Mouse (Mus musculus): ENCODE results near the gene Nubp2. TPM values are rescaled to one million over a fixed set of nuclear protein-coding genes. Genes with fewer than 3 reads are reported as not detected.
A peak's percentile ranks its signal among the peaks of the same experiment; 100 is the strongest.

The Nubp2 gene
- polyA plus RNA-seq, 1 experiment from 2014 or later = 51.3 TPM

DNA sequence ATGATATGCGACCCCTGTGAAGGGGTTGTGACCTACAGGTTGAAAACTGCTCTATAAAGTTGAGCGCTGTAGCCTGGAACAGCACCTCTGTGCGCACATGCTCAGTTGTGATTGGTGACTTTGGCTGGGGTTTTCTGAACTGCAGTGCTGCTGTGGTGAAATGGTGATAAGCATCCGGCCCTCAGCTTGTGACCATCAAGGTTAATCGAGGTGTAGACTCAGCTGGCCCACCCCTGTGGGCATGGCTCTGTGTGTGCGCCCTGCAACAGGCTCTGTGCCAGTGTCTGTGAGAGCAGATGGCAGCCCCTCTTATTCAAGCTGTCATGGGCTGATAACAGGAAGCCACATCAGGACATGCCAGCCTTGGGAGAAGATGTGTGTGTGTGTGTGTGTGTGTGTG is 27.2 kb downstream of the Nubp2 start:
- no peak overlapping the region for H3K27ac ChIP-seq (ENCODE audit: low read length)
- no peak overlapping the region for H3K4me2 ChIP-seq (replicated peaks; ENCODE audit: low read depth, low read length)
- ATAC-seq = no peak; the same call in 1 of the 2 replicates
- no peak overlapping the region for H3K4me3 ChIP-seq (ENCODE audit: low read depth, low read length)
- no peak overlapping the region for H3K9ac ChIP-seq (replicated peaks; ENCODE audit: low read depth)
- no peaks in the 10 kb centered on the region for H3K9me3 ChIP-seq (ENCODE audit: low read length)
- DNase-seq (ENCODE audit: low spot score) = no peak
- TF ChIP-seq EP300 (IDR thresholded peaks at IDR 0.05) (no peak), CTCF (IDR thresholded peaks at IDR 0.05) (no peak)
- H3K27me3 ChIP-seq (replicated peaks; ENCODE audit: insufficient read depth, low read length) = no peaks in the 10 kb centered on the region
- no peaks in the 10 kb centered on the region for H3K4me1 ChIP-seq (ENCODE audit: insufficient read depth, low read depth, low read length)
- 81% methylated on average over 6 of the region's 6 CpGs for WGBS
- H3K36me3 ChIP-seq (ENCODE audit: insufficient read depth, low read length) = peaks cover 7% of the 10 kb centered on the region; the same call in 1 of the 2 replicates

DNA sequence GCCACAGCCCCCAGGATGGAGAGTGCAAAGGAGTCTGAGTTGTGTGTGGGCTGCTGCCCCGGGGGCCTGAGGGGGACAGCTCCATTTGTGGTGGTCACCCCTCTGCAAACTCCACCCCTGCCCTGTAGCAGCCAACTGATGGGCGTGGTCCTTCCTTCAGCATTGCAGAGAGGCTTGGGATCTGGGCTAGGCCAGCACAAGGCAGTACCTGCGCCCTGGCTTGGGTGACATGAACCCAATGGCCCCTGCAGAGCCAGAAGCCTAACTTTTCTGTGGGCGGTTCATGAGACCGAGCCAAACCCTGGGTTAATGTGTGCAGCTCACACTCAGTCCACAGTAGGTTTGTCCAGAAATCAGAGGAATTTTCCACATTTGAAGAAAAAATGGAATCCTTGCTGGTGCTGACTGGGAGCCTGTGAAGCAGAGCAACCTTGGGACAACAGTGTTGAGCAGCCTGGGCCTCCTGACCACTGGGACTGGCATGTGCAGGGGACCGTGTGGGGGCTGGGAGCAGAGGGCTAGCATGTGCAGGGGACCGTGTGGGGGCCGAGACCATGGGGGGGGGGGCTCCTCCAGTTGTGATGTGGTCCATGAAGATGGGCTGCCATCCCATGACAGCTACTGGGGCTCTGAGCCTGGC is 28.2 kb downstream of the Nubp2 start:
- no peaks in the 10 kb centered on the region for H3K4me1 ChIP-seq (ENCODE audit: insufficient read depth, low read depth, low read length)
- H3K27me3 ChIP-seq (replicated peaks; ENCODE audit: insufficient read depth, low read length) = no peaks in the 10 kb centered on the region
- H3K36me3 ChIP-seq (ENCODE audit: insufficient read depth, low read length) = peaks cover 15% of the 10 kb centered on the region; the same call in 1 of the 2 replicates
- H3K9ac ChIP-seq (replicated peaks; ENCODE audit: low read depth) = no peak overlapping the region
- no peak for TF ChIP-seq CTCF (IDR thresholded peaks at IDR 0.05)
- no peak for TF ChIP-seq EP300 (IDR thresholded peaks at IDR 0.05)
- 86% methylated on average over 8 of the region's 8 CpGs for WGBS
- no peak overlapping the region for H3K27ac ChIP-seq (ENCODE audit: low read length)
- ATAC-seq (no peak), DNase-seq (ENCODE audit: low spot score) (no peak)
- no peak overlapping the region for H3K4me2 ChIP-seq (replicated peaks; ENCODE audit: low read depth, low read length)
- H3K9me3 ChIP-seq (ENCODE audit: low read length) = no peaks in the 10 kb centered on the region
- H3K4me3 ChIP-seq (ENCODE audit: low read depth, low read length) = no peak overlapping the region

DNA sequence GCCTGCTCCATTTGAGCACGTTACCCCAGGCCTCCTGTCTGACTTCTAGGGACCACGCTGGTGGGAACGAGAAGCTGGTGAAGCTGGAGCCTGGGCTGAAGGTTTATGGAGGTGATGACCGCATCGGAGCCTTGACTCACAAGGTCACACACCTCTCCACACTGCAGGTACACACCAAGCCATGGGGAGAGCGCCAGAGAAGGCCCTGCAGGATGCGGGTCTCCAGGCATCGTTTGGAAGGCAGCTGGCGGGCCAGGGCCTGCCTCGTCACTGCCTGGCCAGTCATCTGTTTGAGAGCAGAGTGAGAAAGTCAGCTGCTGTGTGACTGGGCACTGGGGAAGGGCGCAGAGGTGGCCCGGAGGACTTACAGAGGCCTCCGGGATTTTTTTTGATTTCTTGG is 29.6 kb downstream of the Nubp2 start:
- no peaks in the 10 kb centered on the region for H3K4me1 ChIP-seq (ENCODE audit: insufficient read depth, low read depth, low read length)
- no peak overlapping the region for H3K4me2 ChIP-seq (replicated peaks; ENCODE audit: low read depth, low read length)
- H3K27me3 ChIP-seq (replicated peaks; ENCODE audit: insufficient read depth, low read length) = no peaks in the 10 kb centered on the region
- no peak overlapping the region for H3K9ac ChIP-seq (replicated peaks; ENCODE audit: low read depth)
- peaks cover 14% of the 10 kb centered on the region; the same call in 1 of the 2 replicates for H3K36me3 ChIP-seq (ENCODE audit: insufficient read depth, low read length)
- ATAC-seq = no peak
- 89% methylated on average over 13 of the region's 13 CpGs for WGBS
- DNase-seq (ENCODE audit: low spot score) = no peak
- H3K4me3 ChIP-seq (ENCODE audit: low read depth, low read length) = no peak overlapping the region
- TF ChIP-seq EP300 (IDR thresholded peaks at IDR 0.05) (no peak), CTCF (IDR thresholded peaks at IDR 0.05) (no peak)
- no peak overlapping the region for H3K27ac ChIP-seq (ENCODE audit: low read length)
- H3K9me3 ChIP-seq (ENCODE audit: low read length) = no peaks in the 10 kb centered on the region

DNA sequence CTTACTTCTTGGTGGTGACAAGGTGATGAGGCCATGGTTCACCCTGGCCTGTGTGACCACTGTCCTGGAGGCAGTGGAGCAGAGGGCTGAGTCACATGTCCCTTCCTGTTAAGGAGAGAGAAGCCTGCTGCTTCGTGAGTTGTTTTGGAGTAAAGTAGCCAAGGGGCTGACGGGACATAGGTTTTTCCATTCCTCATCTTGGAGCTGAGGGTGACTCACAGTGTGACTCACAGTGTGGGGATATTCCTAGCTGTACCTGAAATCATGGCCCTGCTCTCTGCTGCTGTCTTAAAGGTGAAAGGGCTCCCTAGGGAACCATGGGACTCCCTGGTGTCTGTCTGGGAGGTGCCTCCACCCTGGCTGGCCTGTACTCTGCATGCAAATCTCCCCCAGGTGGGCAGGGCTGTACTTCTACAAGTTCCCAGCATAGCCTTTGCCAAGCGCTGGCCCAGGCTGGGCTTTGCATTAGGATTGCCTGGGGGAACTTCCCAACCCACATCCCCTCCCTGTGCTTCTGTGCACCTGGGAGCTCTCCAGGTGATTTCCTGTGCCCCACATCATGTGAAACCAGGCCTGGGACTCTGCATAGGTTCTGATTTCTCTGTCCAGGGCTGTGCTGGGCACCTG is 30.2 kb downstream of the Nubp2 start:
- 86% methylated on average over 3 of the region's 3 CpGs for WGBS
- H3K9ac ChIP-seq (replicated peaks; ENCODE audit: low read depth) = no peak overlapping the region
- H3K4me2 ChIP-seq (replicated peaks; ENCODE audit: low read depth, low read length) = no peak overlapping the region
- ATAC-seq = no peak
- H3K4me3 ChIP-seq (ENCODE audit: low read depth, low read length) = no peak overlapping the region
- no peak for DNase-seq (ENCODE audit: low spot score)
- no peaks in the 10 kb centered on the region for H3K27me3 ChIP-seq (replicated peaks; ENCODE audit: insufficient read depth, low read length)
- no peaks in the 10 kb centered on the region for H3K9me3 ChIP-seq (ENCODE audit: low read length)
- H3K36me3 ChIP-seq (ENCODE audit: insufficient read depth, low read length) = 0 out of 2 replicates have a peak, but pooled peaks cover 8% of the 10 kb centered on the region
- TF ChIP-seq CTCF (IDR thresholded peaks at IDR 0.05) (no peak), EP300 (IDR thresholded peaks at IDR 0.05) (no peak)
- H3K4me1 ChIP-seq (ENCODE audit: insufficient read depth, low read depth, low read length) = peaks cover 3% of the 10 kb centered on the region; the same call in 1 of the 2 replicates
- H3K27ac ChIP-seq (ENCODE audit: low read length) = no peak overlapping the region

DNA sequence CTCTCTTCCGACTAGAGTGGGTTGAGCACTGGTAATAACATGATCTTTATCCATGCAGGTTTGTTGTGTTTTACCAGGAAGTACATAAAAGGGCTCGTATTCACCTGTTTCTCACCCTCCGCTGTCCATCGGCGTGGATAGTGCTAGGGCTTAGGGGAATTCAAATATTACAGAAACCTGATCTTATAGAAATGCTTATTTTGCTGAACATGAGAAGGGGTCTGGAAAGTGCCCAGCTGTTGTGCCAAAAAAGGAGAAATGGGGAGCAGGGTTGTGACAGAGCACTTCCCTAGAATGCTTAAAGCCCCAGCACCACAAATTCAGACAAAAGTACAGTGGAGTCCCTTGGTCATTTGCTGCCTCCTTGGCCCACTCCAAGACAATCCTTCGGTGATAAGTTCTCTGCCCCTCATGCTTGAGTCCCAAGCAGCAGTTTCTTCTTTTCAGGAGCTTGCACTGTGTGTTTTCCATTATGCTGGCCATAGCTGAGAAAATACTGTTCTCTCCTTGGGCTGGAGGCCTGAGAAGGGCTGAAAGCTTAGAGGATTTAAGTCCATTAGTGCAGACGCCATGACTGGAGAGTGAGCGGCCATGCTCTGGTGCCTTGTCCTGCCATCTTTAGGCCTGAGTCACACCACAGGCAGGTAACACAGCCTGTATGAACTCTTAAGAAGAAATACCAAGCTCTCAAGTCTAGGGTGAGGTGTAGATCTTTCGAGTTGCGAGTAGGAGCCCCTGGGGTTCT is 34.6 kb downstream of the Nubp2 start:
- no peaks in the 10 kb centered on the region for H3K9me3 ChIP-seq (ENCODE audit: low read length)
- H3K9ac ChIP-seq (replicated peaks; ENCODE audit: low read depth) = no peak overlapping the region
- no peak overlapping the region for H3K27ac ChIP-seq (ENCODE audit: low read length)
- WGBS = 73% methylated on average over 10 of the region's 10 CpGs
- 0 out of 2 replicates have a peak, but pooled peaks cover 7% of the 10 kb centered on the region for H3K36me3 ChIP-seq (ENCODE audit: insufficient read depth, low read length)
- peak overlapping the region; percentile 84 for H3K4me2 ChIP-seq (replicated peaks; ENCODE audit: low read depth, low read length)
- peaks cover 6% of the 10 kb centered on the region; the same call in 1 of the 2 replicates for H3K4me1 ChIP-seq (ENCODE audit: insufficient read depth, low read depth, low read length)
- ATAC-seq (no peak), DNase-seq (ENCODE audit: low spot score) (no peak)
- H3K4me3 ChIP-seq (ENCODE audit: low read depth, low read length) = 0 out of 2 replicates have a peak overlapping the region, but pooled peaks have one; percentile 2
- TF ChIP-seq EP300 (IDR thresholded peaks at IDR 0.05) (no peak), CTCF (IDR thresholded peaks at IDR 0.05) (no peak)
- H3K27me3 ChIP-seq (replicated peaks; ENCODE audit: insufficient read depth, low read length) = no peaks in the 10 kb centered on the region

DNA sequence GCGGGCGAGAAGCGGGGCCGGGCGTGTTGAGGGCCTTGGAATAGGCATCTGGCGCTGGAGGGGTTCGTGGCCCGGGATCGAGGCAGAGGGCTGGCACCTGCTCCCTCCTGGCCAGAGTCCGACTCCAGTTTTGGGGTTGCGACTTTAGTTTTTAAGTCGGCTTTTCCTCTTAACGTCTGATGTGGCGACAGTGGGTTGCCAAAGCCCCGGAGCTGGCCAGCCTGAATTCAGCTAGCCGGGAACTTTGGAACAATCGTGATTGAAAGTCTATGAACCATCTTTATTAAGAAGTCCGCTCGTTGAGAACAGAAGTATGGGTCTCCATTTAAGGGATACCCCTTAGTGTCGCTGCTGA is 35.4 kb downstream of the Nubp2 start:
- 0 out of 2 replicates have a peak, but pooled peaks cover 7% of the 10 kb centered on the region for H3K36me3 ChIP-seq (ENCODE audit: insufficient read depth, low read length)
- H3K27ac ChIP-seq (ENCODE audit: low read length) = peak overlapping the region; percentile 89; the same call in 1 of the 2 replicates
- no peak for DNase-seq (ENCODE audit: low spot score)
- peak overlapping the region; percentile 84 for H3K4me2 ChIP-seq (replicated peaks; ENCODE audit: low read depth, low read length)
- no peaks in the 10 kb centered on the region for H3K9me3 ChIP-seq (ENCODE audit: low read length)
- WGBS = under 1% methylated on average over 20 of the region's 20 CpGs
- TF ChIP-seq EP300 (IDR thresholded peaks at IDR 0.05) (no peak), CTCF (IDR thresholded peaks at IDR 0.05) (no peak; the same call in 1 of the 2 replicates)
- peak overlapping the region; percentile 74 for H3K4me3 ChIP-seq (ENCODE audit: low read depth, low read length)
- peak overlapping the region; percentile 60 for H3K9ac ChIP-seq (replicated peaks; ENCODE audit: low read depth)
- H3K4me1 ChIP-seq (ENCODE audit: insufficient read depth, low read depth, low read length) = peaks cover 6% of the 10 kb centered on the region; the same call in 1 of the 2 replicates
- H3K27me3 ChIP-seq (replicated peaks; ENCODE audit: insufficient read depth, low read length) = no peaks in the 10 kb centered on the region
- no peak for ATAC-seq

Measured in lung, postnatal 0 days (tissue).